Mouse (Mus musculus) mesoderm, embryonic 11.5 days (tissue): Measurements from ENCODE around the gene 1700013F07Rik.
A peak's percentile ranks its signal among the peaks of the same experiment; 100 is the strongest.
"Not testable (repeated sequence)": the region's sequence is repeated elsewhere in the genome, so short reads cannot be mapped to it uniquely, and the experiment has no call there.

Experiments
- DNase-seq: peaks from one replicate; pipeline ENCODE4 v3.0.0-alpha.2; 2012; ENCODE audit warnings: low read depth, low spot score

The 1700013F07Rik gene

GRCm38 (mm10) chr3:108533951-108534350, at the start of gene 1700013F07Rik:
1700013F07Rik (plus strand) TSS chr3:108534150.
- DNase-seq, result no peak

- DNase-seq, result no peak
Measured at GRCm38 (mm10) chr3:108484749-108485148, 49.2 kb upstream of the 1700013F07Rik start.

GRCm38 (mm10) chr3:108489968-108490367, 44.0 kb upstream of the 1700013F07Rik start:
- no peak for DNase-seq

- DNase-seq, result no peak
Measured at GRCm38 (mm10) chr3:108494861-108495474, 39.0 kb upstream of the 1700013F07Rik start.

- DNase-seq, result no peak
Measured at GRCm38 (mm10) chr3:108495486-108495885, 38.5 kb upstream of the 1700013F07Rik start.

GRCm38 (mm10) chr3:108497602-108498001, 36.3 kb upstream of the 1700013F07Rik start:
- no peak for DNase-seq

- DNase-seq, result no peak
Measured at GRCm38 (mm10) chr3:108499826-108500225, 34.1 kb upstream of the 1700013F07Rik start.

- DNase-seq, result not testable (repeated sequence)
Measured at GRCm38 (mm10) chr3:108501411-108501810, 32.5 kb upstream of the 1700013F07Rik start.

- no peak for DNase-seq
Measured at GRCm38 (mm10) chr3:108503908-108504307, 30.0 kb upstream of the 1700013F07Rik start.

- no peak for DNase-seq
Measured at GRCm38 (mm10) chr3:108508745-108509474, 25.0 kb upstream of the 1700013F07Rik start.

GRCm38 (mm10) chr3:108510156-108510555, 23.8 kb upstream of the 1700013F07Rik start:
- no peak for DNase-seq

GRCm38 (mm10) chr3:108510716-108511483, 23.1 kb upstream of the 1700013F07Rik start:
- peak; percentile 25 for DNase-seq

- no peak for DNase-seq
Measured at GRCm38 (mm10) chr3:108513465-108513864, 20.5 kb upstream of the 1700013F07Rik start.

- DNase-seq, result no peak
Measured at GRCm38 (mm10) chr3:108518276-108518675, 15.7 kb upstream of the 1700013F07Rik start.

GRCm38 (mm10) chr3:108523415-108523814, 10.5 kb upstream of the 1700013F07Rik start:
- no peak for DNase-seq

GRCm38 (mm10) chr3:108528489-108528888, 5.5 kb upstream of the 1700013F07Rik start:
- DNase-seq, result no peak

- DNase-seq, result no peak
Measured at GRCm38 (mm10) chr3:108533114-108533885, 650 bp upstream of the 1700013F07Rik start.

- DNase-seq, result no peak
Measured at GRCm38 (mm10) chr3:108535896-108536516, 2.1 kb downstream of the 1700013F07Rik start.

GRCm38 (mm10) chr3:108536517-108537260, 2.7 kb downstream of the 1700013F07Rik start, which contains the start of gene 5330417C22Rik:
5330417C22Rik (minus strand) TSS chr3:108536536.
- peak; percentile 46 for DNase-seq

- DNase-seq, result peak; percentile 93
Measured at GRCm38 (mm10) chr3:108537303-108537702, 3.4 kb downstream of the 1700013F07Rik start.
